Mouse (Mus musculus) myocyte (in vitro differentiated cells): ENCODE results near the gene Gm10408. TPM values are rescaled to one million over a fixed set of nuclear protein-coding genes. Genes with fewer than 3 reads are reported as not detected.
"Not testable (repeated sequence)": the region's sequence is repeated elsewhere in the genome, so short reads cannot be mapped to it uniquely, and the experiment has no call there.

ENCODE experiments used
- H3K27me3 ChIP-seq: one replicate; pipeline ENCODE4 v1.6.1; 2011; ENCODE audit not compliant: control insufficient read depth, insufficient read depth, insufficient read length
- H3K36me3 ChIP-seq: one replicate; pipeline ENCODE4 v1.6.1; 2011; ENCODE audit not compliant: control insufficient read depth, insufficient read depth
- H3K4me2 ChIP-seq: one replicate; pipeline ENCODE4 v1.6.1; 2011; ENCODE audit warnings: low read depth, control low read depth
- H3K4me3 ChIP-seq: one replicate; pipeline ENCODE4 v1.5.1; 2011; ENCODE audit warnings: mild to moderate bottlenecking, control low read depth, moderate library complexity
- H3K79me2 ChIP-seq: one replicate; pipeline ENCODE4 v1.6.1; 2011; ENCODE audit not compliant: control insufficient read depth, insufficient read depth
- H3ac ChIP-seq: one replicate; pipeline ENCODE4 v1.6.1; 2011; ENCODE audit not compliant: control insufficient read depth, insufficient read length
- polyA plus RNA-seq: library from polyadenylated mRNA; unstranded; fragments of >200 nt; fragmentation: generic; extraction: Trizol; gene quantifications from one replicate; pipeline ENCODE4 v1.2.1, GENCODE M21; 2012; ENCODE audit warnings: missing spikeins

Gm10408 gene
- polyA plus RNA-seq = not detected

DNA sequence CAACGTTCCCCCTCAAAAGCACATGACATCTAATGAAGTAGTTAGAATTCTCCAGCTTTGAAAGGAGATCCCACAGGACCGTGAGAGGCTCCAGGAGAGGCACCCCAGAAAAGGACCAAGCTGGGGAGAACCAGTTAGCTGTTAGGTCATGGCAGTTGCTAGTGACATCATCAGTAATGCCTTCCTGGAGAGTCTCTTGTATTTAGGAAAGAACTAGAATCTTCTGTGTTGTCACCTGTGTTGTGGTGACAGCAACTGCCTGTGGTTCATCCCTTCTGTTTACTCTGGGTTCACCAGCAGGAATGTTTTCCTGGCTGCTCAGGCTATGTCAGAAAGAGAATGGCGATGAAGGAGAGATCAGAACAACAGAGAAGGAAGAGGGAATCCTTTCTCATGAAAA, at the start of gene Gm10408:
Gene Gm10408, plus strand, starts transcription at position 301 of the 400 bp plus-strand sequence.
- not testable (repeated sequence) for H3K4me2 ChIP-seq, H3ac ChIP-seq, H3K4me3 ChIP-seq, H3K36me3 ChIP-seq, H3K79me2 ChIP-seq, H3K27me3 ChIP-seq

DNA sequence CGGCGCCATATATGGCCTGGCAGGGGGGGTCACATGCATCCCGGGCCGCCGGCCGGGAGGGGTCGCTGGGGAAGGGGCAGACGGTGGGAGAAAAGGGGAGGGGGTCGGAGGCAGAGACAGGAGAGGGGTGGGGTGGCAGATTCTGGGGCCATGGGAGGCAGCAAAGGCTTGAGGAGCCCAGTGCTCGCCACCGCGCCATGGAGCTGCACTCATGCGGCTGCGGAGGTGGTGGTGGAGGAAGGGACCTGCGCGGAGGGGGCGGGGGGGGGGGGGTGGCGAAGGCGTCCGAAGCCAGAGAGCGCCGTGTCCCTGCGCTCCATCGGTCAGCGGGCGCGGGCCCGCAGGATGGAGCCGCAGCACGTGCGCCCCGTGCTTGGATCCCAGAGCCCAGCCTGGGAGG, 36.9 kb upstream of the Gm10408 start, which contains the start of gene Gm10409:
Gene Gm10409, plus strand, starts transcription at position 301 of the 400 bp plus-strand sequence.
- H3K79me2 ChIP-seq, H3K4me2 ChIP-seq, H3K36me3 ChIP-seq, H3K27me3 ChIP-seq, H3K4me3 ChIP-seq, H3ac ChIP-seq: not testable (repeated sequence)

DNA sequence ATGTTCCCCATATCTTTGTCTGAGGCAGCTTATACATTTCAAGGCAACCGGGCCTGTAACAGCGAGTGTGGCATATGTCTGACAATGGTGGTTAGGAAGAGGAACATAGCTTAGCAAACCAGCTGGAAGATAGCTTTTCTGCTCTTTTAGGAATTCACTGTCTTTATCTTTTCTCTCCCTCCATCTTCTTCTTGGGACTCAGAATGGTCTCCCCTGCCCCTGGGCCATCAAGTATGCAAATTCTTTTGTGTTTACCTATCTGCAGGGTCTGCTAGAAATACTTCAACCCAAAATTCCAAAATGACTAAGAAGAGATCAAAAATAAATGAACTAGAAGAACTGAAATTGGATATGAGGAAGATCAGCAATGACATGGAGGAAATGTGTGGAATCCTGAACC, 21.4 kb upstream of the Gm10408 start, which contains the start of gene Gm3005:
Gene Gm3005, plus strand, starts transcription at position 301 of the 400 bp plus-strand sequence.
- not testable (repeated sequence) for H3K4me3 ChIP-seq, H3ac ChIP-seq

More for the DNA sequence above, 21.4 kb upstream of the Gm10408 start, which contains the start of gene Gm3005:
- not testable (repeated sequence) for H3K4me2 ChIP-seq, H3K36me3 ChIP-seq, H3K27me3 ChIP-seq, H3K79me2 ChIP-seq

Other genes with a start within 250 kb of the Gm10408 start
- gene D830030K20Rik, start 240.9 kb upstream of the Gm10408 start, polyA plus RNA-seq = not detected
- not detected for gene Gm2956, start 116.8 kb upstream of the Gm10408 start, polyA plus RNA-seq
- not detected for gene Gm10413, start 54.3 kb upstream of the Gm10408 start, polyA plus RNA-seq
- not detected for gene Gm10409, start 36.8 kb upstream of the Gm10408 start, polyA plus RNA-seq
- gene Gm3005, start 21.3 kb upstream of the Gm10408 start, polyA plus RNA-seq = not detected
- gene Gm3012, start 185.1 kb downstream of the Gm10408 start, polyA plus RNA-seq = not detected
- not detected for gene Gm3020, start 202.7 kb downstream of the Gm10408 start, polyA plus RNA-seq
- not detected for gene Gm3043, start 239.4 kb downstream of the Gm10408 start, polyA plus RNA-seq